Mouse (Mus musculus) G1E (cell line): ENCODE measurements at regions not wholly inside any gene's neighbourhood (a gene's known extent, or its start where the extent isn't known, plus 50 kb on each side); places are given as distances from the start of the nearest gene placed in this dataset.

ENCODE experiments used
- CTCF ChIP-seq: IDR thresholded peaks from 2 replicates; pipeline ENCODE4 v1.5.1; 2012; ENCODE audit warnings: low read depth, low read length, inconsistent platforms, mixed read lengths
- GATA1 ChIP-seq: IDR thresholded peaks from 2 replicates; pipeline ENCODE4 v1.6.1; 2012; ENCODE audit warnings: borderline replicate concordance, low read length, inconsistent platforms, mixed read lengths
- TAL1 ChIP-seq: conservative IDR thresholded peaks from 2 replicates; pipeline ENCODE4 v1.6.1; 2012; ENCODE audit warnings: low read depth, low read length, inconsistent platforms, mixed read lengths

GRCm38 (mm10) chr17:13541249-13541648, 186.9 kb downstream of the Tcp10c start:
- TF ChIP-seq CTCF (no peak), GATA1 (no peak), TAL1 (no peak)
